Mouse (Mus musculus) G1E (cell line): ENCODE results near the gene P4hb. TPM values are rescaled to one million over a fixed set of nuclear protein-coding genes. Genes with fewer than 3 reads are reported as not detected.

Experiments
- ATAC-seq: 2 replicates; pipeline ENCODE4 v1.8.0; 2016; ENCODE audit warnings: mild to moderate bottlenecking; ENCODE audit not compliant: insufficient number of reproducible peaks, poor library complexity, low FRiP score, severe bottlenecking; ENCODE audit errors: extremely low read depth
- DNase-seq: peaks from one replicate; pipeline ENCODE4 v3.0.0; 2012; ENCODE audit warnings: low spot score
- H3K27me3 ChIP-seq: 2 replicates; pipeline ENCODE4 v1.6.1; 2012; ENCODE audit warnings: mild to moderate bottlenecking, low read length, inconsistent platforms; ENCODE audit not compliant: insufficient read depth
- H3K36me3 ChIP-seq: replicated peaks from 2 replicates; pipeline ENCODE3; 2012; ENCODE audit warnings: mild to moderate bottlenecking, inconsistent platforms
- H3K4me1 ChIP-seq: 2 replicates; pipeline ENCODE4 v1.6.1; 2012; ENCODE audit warnings: low read depth, low read length, inconsistent platforms, mixed read lengths; ENCODE audit not compliant: insufficient read depth
- H3K4me3 ChIP-seq: 2 replicates; pipeline ENCODE4 v1.5.1; 2012; ENCODE audit warnings: low read depth, mild to moderate bottlenecking, inconsistent platforms, low read length, moderate library complexity, mixed read lengths
- H3K9me3 ChIP-seq: replicated peaks from 2 replicates; pipeline ENCODE4 v1.6.1; 2012; ENCODE audit warnings: inconsistent platforms
- CTCF ChIP-seq: IDR thresholded peaks from 2 replicates; pipeline ENCODE4 v1.5.1; 2012; ENCODE audit warnings: low read depth, low read length, inconsistent platforms, mixed read lengths
- GATA1 ChIP-seq: IDR thresholded peaks from 2 replicates; pipeline ENCODE4 v1.6.1; 2012; ENCODE audit warnings: borderline replicate concordance, low read length, inconsistent platforms, mixed read lengths
- GATA2 ChIP-seq: IDR thresholded peaks from 2 replicates; pipeline ENCODE4 v1.6.1; 2012; ENCODE audit warnings: low read depth, low read length, inconsistent platforms, borderline replicate concordance
- POLR2AphosphoS5 ChIP-seq: IDR thresholded peaks from 2 replicates; pipeline ENCODE4 v1.6.1; 2012; ENCODE audit warnings: low read depth, low read length, inconsistent platforms; ENCODE audit not compliant: insufficient replicate concordance
- TAL1 ChIP-seq: conservative IDR thresholded peaks from 2 replicates; pipeline ENCODE4 v1.6.1; 2012; ENCODE audit warnings: low read depth, low read length, inconsistent platforms, mixed read lengths
- polyA plus RNA-seq: library from polyadenylated mRNA; stranded (reverse); fragments of >175 nt; gene quantifications from 2 replicates; pipeline ENCODE4 v1.2.3, GENCODE M21; 2012
- total RNA-seq, 2 experiments: library from RNA; stranded (forward) in 1 of 2; stranded (reverse) in 1 of 2; fragments of 200-1000 nt in 1 of 2; fragments of >200 nt in 1 of 2; fragmentation: Nextera tagmentation in 1 of 2; gene quantifications; 2 replicates each; pipeline ENCODE4 v1.2.3; 2014 to 2017

P4hb gene
- total and polyA plus RNA-seq, 3 experiments = 289 to 516 (median 414) TPM

DNA sequence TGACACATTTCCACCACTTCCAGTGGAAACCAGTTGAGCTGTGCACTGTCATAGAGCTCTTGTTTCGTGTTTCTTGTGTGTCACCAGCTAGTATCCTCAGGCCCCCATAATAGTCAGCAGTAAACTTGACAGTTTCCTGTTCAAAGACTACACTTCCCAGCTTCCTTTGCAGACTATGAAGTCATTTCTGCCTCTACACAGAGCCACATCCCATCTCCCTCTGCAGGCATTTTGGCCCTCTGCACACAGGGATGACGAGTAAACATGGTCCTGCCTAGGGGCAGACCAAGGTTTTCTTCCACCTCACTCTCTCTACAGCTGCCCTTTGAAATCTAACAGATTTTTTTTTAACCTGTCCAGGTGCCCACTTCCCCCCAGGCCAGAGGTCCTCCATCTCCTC, 25.6 kb downstream of the P4hb start:
- no peak for TF ChIP-seq TAL1
- no peak for TF ChIP-seq POLR2AphosphoS5
- TF ChIP-seq CTCF = no peak
- TF ChIP-seq GATA1 = no peak
- no peak for TF ChIP-seq GATA2
- H3K27me3 ChIP-seq = no peaks in the 10 kb centered on the region
- ATAC-seq (peak; percentile 32; the same call in 1 of the 2 replicates), DNase-seq (no peak)
- H3K4me3 ChIP-seq = no peak overlapping the region
- peaks cover 73% of the 10 kb centered on the region for H3K36me3 ChIP-seq
- peaks cover 36% of the 10 kb centered on the region for H3K4me1 ChIP-seq
- H3K9me3 ChIP-seq = no peaks in the 10 kb centered on the region

DNA sequence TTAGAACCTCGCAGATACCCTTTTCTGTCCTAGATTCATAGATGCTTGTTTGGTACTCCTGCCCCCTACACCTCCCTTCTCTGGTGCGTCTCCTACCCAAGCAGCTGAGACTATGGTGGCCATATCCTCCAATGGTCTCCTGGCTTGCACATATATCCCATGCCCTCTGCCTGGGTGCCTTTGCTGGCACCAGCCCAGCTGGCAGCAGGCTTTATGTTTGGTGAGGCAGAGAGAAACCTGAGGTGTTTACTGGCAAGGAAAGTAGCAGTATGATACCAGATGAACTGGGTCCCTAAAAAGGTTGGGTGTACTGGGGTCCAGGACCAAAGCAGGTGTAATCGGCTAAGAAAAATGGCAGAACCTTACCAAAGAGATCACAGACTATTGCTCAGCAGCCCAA, 27.1 kb downstream of the P4hb start:
- no peak for TF ChIP-seq GATA1
- ATAC-seq (no peak), DNase-seq (no peak)
- H3K4me1 ChIP-seq = peaks cover 39% of the 10 kb centered on the region
- no peaks in the 10 kb centered on the region for H3K27me3 ChIP-seq
- no peaks in the 10 kb centered on the region for H3K9me3 ChIP-seq
- H3K4me3 ChIP-seq = no peak overlapping the region
- peaks cover 74% of the 10 kb centered on the region for H3K36me3 ChIP-seq

- Histone ChIP-seq H3K27me3 (peaks cover 21% of the 10 kb centered on the region), H3K36me3 (peaks cover 59% of the 10 kb centered on the region), H3K4me3 (no peak overlapping the region), H3K4me1 (peaks cover 26% of the 10 kb centered on the region), H3K9me3 (no peaks in the 10 kb centered on the region)
- no peak for ATAC-seq
- TF ChIP-seq POLR2AphosphoS5 (no peak), GATA2 (no peak), TAL1 (no peak), GATA1 (no peak), CTCF (no peak)
- DNase-seq = no peak
These were observed 30.7 kb downstream of the P4hb start for GRCm38 (mm10) chr11:120542376-120542775.

- TF ChIP-seq POLR2AphosphoS5 = no peak
- TF ChIP-seq CTCF = no peak
- TF ChIP-seq TAL1 = no peak
- TF ChIP-seq GATA1 = no peak
- TF ChIP-seq GATA2 = no peak
- Histone ChIP-seq H3K27me3 (peaks cover 26% of the 10 kb centered on the region), H3K4me1 (peaks cover 24% of the 10 kb centered on the region), H3K36me3 (peaks cover 56% of the 10 kb centered on the region), H3K4me3 (no peak overlapping the region), H3K9me3 (no peaks in the 10 kb centered on the region)
- no peak for ATAC-seq
- no peak for DNase-seq
These were observed 31.1 kb downstream of the P4hb start for GRCm38 (mm10) chr11:120541907-120542306.

DNA sequence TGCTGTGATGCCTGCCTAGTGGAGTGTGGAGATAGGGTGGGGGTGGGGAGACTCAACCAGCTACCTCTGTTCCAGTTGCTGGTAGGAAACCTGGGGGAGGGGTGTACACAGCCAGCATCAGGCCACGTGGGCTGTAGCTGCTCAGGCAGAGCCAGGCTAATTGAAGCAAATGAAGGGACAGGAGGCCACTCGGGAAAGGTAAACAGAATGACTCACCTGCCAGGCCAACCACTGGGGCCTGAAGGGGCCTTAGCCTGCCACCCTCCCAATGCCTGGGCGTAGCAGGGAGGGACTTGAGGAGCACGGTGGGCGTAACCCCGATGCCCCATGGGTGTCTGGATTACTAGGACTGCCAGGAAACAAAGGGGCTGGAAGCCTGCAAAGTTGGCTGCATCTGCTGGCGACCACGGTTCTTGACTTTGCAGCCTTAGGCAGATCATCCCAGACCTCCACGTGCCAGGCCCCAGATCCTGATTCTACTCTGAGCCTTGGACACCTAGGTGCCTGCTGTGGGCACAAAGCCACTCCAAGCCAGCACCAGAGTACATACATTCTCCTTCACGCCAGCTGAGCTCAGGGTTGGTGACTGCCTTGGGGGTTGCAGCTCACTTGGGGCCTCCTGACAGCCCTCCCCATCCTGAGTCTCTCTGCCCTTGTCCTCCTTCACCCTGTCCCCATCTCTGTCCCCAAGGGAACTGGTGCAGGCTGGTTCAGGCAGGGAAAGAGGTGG, 33.6 kb downstream of the P4hb start:
- H3K4me3 ChIP-seq = no peak overlapping the region
- TF ChIP-seq CTCF (no peak), GATA1 (no peak), POLR2AphosphoS5 (no peak), TAL1 (no peak), GATA2 (no peak)
- peaks cover 49% of the 10 kb centered on the region for H3K27me3 ChIP-seq
- H3K36me3 ChIP-seq = peaks cover 32% of the 10 kb centered on the region
- no peak for DNase-seq
- no peak for ATAC-seq
- H3K9me3 ChIP-seq = no peaks in the 10 kb centered on the region
- H3K4me1 ChIP-seq = peaks cover 33% of the 10 kb centered on the region

DNA sequence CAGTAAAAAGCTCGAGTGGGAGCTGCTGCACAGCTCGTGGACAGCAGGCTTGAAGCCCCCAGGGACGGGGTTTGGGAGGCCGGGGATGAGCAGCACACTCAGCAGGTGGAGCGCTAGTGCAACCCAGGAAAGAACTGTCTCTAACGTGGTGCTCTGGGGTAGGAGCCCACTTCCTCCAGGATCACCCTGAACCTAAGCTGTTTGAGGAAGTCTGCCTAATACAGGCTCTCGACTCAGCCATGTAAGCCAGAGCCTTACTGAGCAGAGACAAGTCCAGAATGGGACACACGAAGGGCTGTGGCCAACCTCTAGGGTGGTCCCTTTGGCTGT, 34.1 kb downstream of the P4hb start:
- H3K4me3 ChIP-seq = no peak overlapping the region
- ATAC-seq (no peak), DNase-seq (no peak)
- no peaks in the 10 kb centered on the region for H3K9me3 ChIP-seq
- H3K4me1 ChIP-seq = peaks cover 33% of the 10 kb centered on the region
- H3K36me3 ChIP-seq = peaks cover 27% of the 10 kb centered on the region
- H3K27me3 ChIP-seq = peaks cover 54% of the 10 kb centered on the region
- TF ChIP-seq POLR2AphosphoS5 (no peak), GATA2 (no peak), TAL1 (no peak), CTCF (no peak), GATA1 (no peak)
